Mouse (Mus musculus): ENCODE measurements around the gene Pgam1. TPM values are rescaled to one million over a fixed set of nuclear protein-coding genes. Genes with fewer than 3 reads are reported as not detected.
A peak's percentile ranks its signal among the peaks of the same experiment; 100 is the strongest.
"Not testable (repeated sequence)": the region's sequence is repeated elsewhere in the genome, so short reads cannot be mapped to it uniquely, and the experiment has no call there.

The Pgam1 gene
- polyA plus RNA-seq (2016; fragmentation: Nextera tagmentation; extraction: Ambion mirVana), result 906 and 931 TPM in 2 replicates

DNA sequence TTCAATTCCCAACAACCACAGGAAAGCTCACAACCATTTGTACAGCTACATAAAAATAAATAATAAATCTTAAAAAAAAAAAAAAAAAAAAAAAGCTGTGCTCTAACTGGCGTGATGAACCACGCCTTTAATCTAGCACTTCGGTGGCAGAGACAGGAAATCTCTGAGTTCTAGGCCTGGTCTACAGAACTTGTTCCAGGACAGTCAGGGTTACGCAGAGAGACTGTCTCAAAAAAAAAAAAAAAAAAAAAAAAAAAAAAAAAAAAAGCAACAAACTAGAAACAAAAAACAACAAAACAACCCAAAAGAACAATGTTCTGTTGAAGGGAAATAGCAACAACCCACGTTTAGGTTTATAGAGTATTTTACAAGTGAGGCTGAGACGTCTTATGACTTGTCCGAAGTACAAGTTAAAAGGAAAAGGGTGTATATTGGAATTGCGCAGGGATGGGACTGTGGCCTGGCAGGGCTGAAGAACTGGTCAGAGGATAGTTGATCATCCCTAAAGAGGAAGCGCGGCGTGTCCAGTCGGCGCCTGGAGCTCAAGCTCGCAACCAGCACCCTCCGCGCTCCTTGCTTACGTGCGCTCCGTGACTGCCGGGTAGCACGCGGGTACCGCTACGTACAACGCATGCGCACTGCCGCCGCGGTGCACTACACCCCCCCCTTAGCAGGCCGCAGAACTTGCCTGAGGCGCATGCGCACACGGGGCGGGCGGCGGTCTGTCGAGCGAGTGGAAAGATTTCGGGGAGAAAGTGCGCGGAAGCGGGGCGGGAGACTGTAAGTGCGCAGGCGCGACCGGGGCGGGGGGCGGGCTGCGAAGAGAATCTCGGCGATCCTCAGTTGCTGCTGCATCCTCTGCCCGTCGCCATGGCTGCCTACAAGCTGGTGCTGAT lies at the start of gene Pgam1:
TSS of gene Pgam1 (plus strand) at position 746 of the 896 bp plus-strand sequence.
- Histone ChIP-seq H3K4me2 (peak within 1 kb of the TSS; percentile 77), H3K36me3 (peaks cover 22% of the 10 kb centered on the region), H3K27ac (ENCODE audit: poor library complexity, severe bottlenecking) (peak within 1 kb of the TSS; percentile 97), H3K4me1 (replicated peaks) (peaks cover 38% of the 10 kb centered on the region), H3K9me3 (replicated peaks) (no peaks in the 10 kb centered on the region), H3K27me3 (replicated peaks) (no peaks in the 10 kb centered on the region), H3K4me3 (peak within 1 kb of the TSS; percentile 100), H3K9ac (peak within 1 kb of the TSS; percentile 100)
- ATAC-seq (ENCODE audit: insufficient number of reproducible peaks, low FRiP score), result peak; percentile 95
- WGBS, result 5% methylated on average over 54 of the region's 54 CpGs

DNA sequence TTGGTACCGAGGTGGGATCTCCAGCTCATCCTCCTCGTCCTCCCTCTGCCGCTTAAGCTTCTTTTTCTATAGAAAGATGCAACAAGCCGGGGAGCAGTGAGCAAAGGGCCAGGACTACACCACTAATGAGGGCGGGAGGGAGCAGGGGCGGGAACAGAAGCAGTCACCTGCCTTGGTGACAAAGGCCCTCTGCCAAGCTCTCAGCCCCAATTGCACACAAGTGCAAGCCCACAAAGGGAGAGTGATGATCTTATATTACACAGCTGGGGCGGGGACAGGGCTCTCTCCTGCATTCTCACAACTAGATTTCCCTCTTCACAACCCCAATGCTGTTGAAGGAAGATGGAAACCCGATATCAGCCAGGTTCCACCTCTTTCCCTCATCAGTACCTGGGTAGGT lies 45.0 kb upstream of the Pgam1 start:
- H3K27me3 ChIP-seq (replicated peaks), result no peaks in the 10 kb centered on the region
- no peak overlapping the region for H3K4me2 ChIP-seq
- no peaks in the 10 kb centered on the region for H3K4me1 ChIP-seq (replicated peaks)
- H3K9ac ChIP-seq, result no peak overlapping the region
- peaks cover 87% of the 10 kb centered on the region for H3K36me3 ChIP-seq
- no peak overlapping the region for H3K4me3 ChIP-seq
- 91% methylated on average over 8 of the region's 8 CpGs for WGBS
- no peaks in the 10 kb centered on the region for H3K9me3 ChIP-seq (replicated peaks)
- no peak for ATAC-seq (ENCODE audit: insufficient number of reproducible peaks, low FRiP score)
- H3K27ac ChIP-seq (ENCODE audit: poor library complexity, severe bottlenecking), result no peak overlapping the region

DNA sequence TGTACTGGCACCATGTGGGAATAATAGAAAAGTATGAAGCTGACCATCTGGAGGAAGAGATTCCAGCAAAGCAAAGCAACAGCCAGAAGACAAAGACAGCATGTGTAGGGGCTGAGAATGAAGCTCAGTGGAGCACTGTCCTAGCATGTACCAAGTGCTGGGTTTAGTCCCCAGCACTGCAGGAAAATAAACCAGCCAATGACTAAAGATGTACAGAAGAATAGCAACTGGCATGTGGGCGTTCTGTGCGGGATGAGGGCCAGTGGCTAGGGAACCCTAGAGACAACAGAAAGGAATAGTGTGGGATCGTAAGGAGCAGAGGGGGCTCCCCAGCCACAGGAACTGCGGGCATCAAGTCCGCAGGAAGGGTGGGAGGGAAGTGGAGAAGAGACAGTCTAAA lies 42.4 kb upstream of the Pgam1 start:
- H3K9ac ChIP-seq, result no peak overlapping the region
- H3K9me3 ChIP-seq (replicated peaks), result no peaks in the 10 kb centered on the region
- WGBS, result 90% methylated on average over 5 of the region's 5 CpGs
- H3K4me2 ChIP-seq, result no peak overlapping the region
- no peak overlapping the region for H3K4me3 ChIP-seq
- H3K27ac ChIP-seq (ENCODE audit: poor library complexity, severe bottlenecking), result no peak overlapping the region
- peaks cover 7% of the 10 kb centered on the region; the same call in 1 of the 2 replicates for H3K4me1 ChIP-seq (replicated peaks)
- H3K27me3 ChIP-seq (replicated peaks), result no peaks in the 10 kb centered on the region
- H3K36me3 ChIP-seq, result peaks cover 82% of the 10 kb centered on the region
- no peak for ATAC-seq (ENCODE audit: insufficient number of reproducible peaks, low FRiP score)

DNA sequence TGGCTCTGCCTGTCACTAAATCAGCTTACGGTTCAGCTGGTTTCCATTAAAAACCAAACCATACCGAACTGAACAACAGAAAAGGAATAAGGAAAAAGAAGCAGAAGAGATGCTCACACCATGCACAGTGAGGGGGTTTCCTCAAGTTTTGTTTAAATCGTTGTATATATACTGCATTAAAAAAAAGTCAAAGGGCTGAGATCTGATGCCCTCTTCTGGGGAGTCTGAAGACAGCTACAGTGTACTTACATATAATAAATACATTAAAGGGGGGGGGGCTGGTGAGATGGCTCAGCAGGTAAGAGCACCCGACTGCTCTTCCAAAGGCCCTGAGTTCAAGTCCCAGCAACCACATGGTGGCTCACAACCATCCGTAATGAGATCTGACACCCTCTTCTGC lies 41.8 kb upstream of the Pgam1 start:
- peaks cover 86% of the 10 kb centered on the region for H3K36me3 ChIP-seq
- H3K9me3 ChIP-seq (replicated peaks); H3K9ac ChIP-seq; ATAC-seq (ENCODE audit: insufficient number of reproducible peaks, low FRiP score); H3K4me3 ChIP-seq; H3K4me2 ChIP-seq; H3K27ac ChIP-seq (ENCODE audit: poor library complexity, severe bottlenecking); H3K27me3 ChIP-seq (replicated peaks); H3K4me1 ChIP-seq (replicated peaks): not testable (repeated sequence)
- WGBS, result 83% methylated on average over 5 of the region's 5 CpGs

DNA sequence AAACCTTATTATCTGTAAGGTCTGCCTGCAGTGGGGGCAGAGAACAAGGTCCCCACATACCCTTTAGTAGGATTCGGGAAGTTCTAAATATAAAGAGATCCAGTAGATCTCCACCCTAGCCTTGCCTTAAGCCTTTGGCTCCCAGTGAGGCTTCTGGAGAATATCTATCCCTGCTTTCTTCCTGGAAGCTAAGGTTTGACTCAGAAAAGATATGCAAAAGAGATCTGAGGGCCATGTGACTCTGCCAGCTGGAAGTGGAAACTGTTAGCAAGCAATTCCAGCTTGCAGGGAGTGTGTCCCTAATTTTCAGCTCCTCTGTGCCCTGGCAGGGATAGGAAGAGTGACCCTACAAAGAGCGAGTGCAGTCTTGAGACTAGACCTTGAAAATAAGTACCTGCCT lies 39.4 kb upstream of the Pgam1 start:
- H3K4me2 ChIP-seq, result no peak overlapping the region
- 0 out of 2 replicates have a peak, but pooled peaks have one; percentile 4 for ATAC-seq (ENCODE audit: insufficient number of reproducible peaks, low FRiP score)
- peaks cover 85% of the 10 kb centered on the region for H3K36me3 ChIP-seq
- no peak overlapping the region for H3K9ac ChIP-seq
- no peaks in the 10 kb centered on the region for H3K27me3 ChIP-seq (replicated peaks)
- H3K27ac ChIP-seq (ENCODE audit: poor library complexity, severe bottlenecking), result no peak overlapping the region
- H3K4me3 ChIP-seq, result no peak overlapping the region
- WGBS, result 76% methylated on average over 2 of the region's 2 CpGs
- H3K4me1 ChIP-seq (replicated peaks), result peaks cover 7% of the 10 kb centered on the region; the same call in 1 of the 2 replicates
- no peaks in the 10 kb centered on the region for H3K9me3 ChIP-seq (replicated peaks)

DNA sequence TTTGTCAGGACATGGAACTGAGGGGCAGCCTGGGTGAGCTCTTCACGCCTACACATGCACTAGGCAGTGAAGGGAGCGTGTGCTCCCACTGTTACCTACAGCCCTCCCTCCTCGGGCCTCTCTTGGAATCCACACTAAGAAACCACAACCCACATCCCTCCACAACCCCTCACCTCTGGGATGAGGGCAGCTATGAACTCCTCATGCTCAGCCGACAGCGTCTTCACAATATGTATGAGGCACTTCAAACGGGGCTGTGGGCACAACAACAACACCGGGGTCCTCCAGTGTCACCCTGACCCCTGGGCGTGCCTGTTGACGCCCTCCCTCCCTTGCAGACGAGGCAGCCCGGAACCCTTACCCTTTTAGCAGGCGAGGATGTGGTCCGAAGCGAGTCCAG lies 37.4 kb upstream of the Pgam1 start:
- Histone ChIP-seq H3K4me2 (no peak overlapping the region), H3K27me3 (replicated peaks) (no peaks in the 10 kb centered on the region), H3K4me3 (no peak overlapping the region), H3K4me1 (replicated peaks) (peaks cover 7% of the 10 kb centered on the region; the same call in 1 of the 2 replicates), H3K9me3 (replicated peaks) (no peaks in the 10 kb centered on the region), H3K27ac (ENCODE audit: poor library complexity, severe bottlenecking) (no peak overlapping the region), H3K36me3 (peaks cover 73% of the 10 kb centered on the region), H3K9ac (no peak overlapping the region)
- no peak for ATAC-seq (ENCODE audit: insufficient number of reproducible peaks, low FRiP score)
- WGBS, result 84% methylated on average over 14 of the region's 14 CpGs

DNA sequence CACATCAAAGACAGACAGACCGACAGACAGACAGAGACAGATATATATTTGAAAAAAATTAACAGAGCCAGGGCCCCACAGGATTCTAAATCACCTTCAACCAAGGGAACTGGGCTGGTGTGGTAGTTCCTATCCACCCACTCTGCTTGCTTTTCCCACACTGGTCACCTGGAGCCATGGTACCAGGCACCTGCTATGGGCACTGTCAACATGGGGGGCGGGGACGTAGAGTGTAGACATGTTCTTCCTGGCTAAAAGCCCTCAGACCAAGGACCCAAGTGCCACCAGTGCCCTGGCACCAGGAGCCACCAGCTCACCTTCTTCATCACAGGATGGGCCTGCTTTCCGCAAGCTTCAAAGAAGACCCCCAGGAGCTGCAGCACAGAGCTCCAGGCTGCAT lies 29.9 kb upstream of the Pgam1 start:
- ATAC-seq (ENCODE audit: insufficient number of reproducible peaks, low FRiP score), result no peak
- WGBS, result 95% methylated on average over 4 of the region's 4 CpGs
- Histone ChIP-seq H3K9me3 (replicated peaks) (no peaks in the 10 kb centered on the region), H3K36me3 (peaks cover 78% of the 10 kb centered on the region), H3K4me2 (no peak overlapping the region), H3K4me1 (replicated peaks) (no peaks in the 10 kb centered on the region), H3K4me3 (no peak overlapping the region), H3K27ac (ENCODE audit: poor library complexity, severe bottlenecking) (no peak overlapping the region), H3K27me3 (replicated peaks) (no peaks in the 10 kb centered on the region), H3K9ac (no peak overlapping the region)

DNA sequence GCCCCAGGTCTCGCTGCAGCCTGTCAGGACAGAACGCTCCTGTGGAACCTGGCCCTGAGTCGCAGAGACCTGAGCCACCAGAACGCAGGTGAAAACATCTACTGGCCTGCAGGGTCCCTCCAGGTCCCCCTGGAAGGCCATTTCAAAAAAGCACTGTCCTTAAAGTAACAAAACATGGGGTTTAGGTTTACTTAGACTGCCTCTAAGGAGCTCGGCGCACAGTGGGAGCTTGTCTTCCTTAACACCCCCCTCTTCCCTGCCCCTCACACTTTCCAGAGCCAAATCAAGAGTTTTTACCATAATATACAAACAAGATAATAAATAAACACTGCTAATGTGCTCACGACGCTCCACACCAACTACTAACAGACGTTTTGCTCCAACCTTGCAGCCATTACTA lies 27.8 kb upstream of the Pgam1 start:
- no peaks in the 10 kb centered on the region for H3K27me3 ChIP-seq (replicated peaks)
- no peaks in the 10 kb centered on the region for H3K9me3 ChIP-seq (replicated peaks)
- WGBS, result 89% methylated on average over 9 of the region's 9 CpGs
- no peak overlapping the region for H3K4me3 ChIP-seq
- no peak for ATAC-seq (ENCODE audit: insufficient number of reproducible peaks, low FRiP score)
- no peak overlapping the region for H3K9ac ChIP-seq
- no peaks in the 10 kb centered on the region for H3K4me1 ChIP-seq (replicated peaks)
- H3K36me3 ChIP-seq, result peaks cover 86% of the 10 kb centered on the region
- no peak overlapping the region for H3K4me2 ChIP-seq
- H3K27ac ChIP-seq (ENCODE audit: poor library complexity, severe bottlenecking), result no peak overlapping the region

DNA sequence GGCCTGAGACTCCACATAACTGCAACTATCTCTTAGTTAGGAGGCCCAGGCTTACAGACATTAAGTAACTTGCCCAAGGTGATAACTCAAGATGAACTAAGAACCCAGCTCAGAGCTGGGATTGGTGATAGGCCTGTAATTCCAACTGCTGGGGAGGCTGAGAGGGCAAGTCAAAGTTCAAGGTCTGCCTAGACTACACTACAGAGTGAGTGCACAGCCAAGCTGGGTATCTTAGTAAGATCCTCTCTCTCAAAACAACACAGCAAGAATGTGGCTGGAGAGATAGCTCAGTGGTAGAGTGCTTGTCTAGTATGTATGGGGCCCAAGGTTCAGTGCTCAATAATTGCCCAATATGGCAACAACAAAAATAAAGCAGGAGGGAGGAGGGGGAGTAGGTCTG lies 23.5 kb upstream of the Pgam1 start:
- Histone ChIP-seq H3K4me1 (replicated peaks) (no peaks in the 10 kb centered on the region), H3K27me3 (replicated peaks) (no peaks in the 10 kb centered on the region), H3K9me3 (replicated peaks) (no peaks in the 10 kb centered on the region), H3K9ac (no peak overlapping the region), H3K27ac (ENCODE audit: poor library complexity, severe bottlenecking) (no peak overlapping the region), H3K4me3 (no peak overlapping the region), H3K4me2 (no peak overlapping the region), H3K36me3 (peaks cover 79% of the 10 kb centered on the region)
- ATAC-seq (ENCODE audit: insufficient number of reproducible peaks, low FRiP score), result no peak

DNA sequence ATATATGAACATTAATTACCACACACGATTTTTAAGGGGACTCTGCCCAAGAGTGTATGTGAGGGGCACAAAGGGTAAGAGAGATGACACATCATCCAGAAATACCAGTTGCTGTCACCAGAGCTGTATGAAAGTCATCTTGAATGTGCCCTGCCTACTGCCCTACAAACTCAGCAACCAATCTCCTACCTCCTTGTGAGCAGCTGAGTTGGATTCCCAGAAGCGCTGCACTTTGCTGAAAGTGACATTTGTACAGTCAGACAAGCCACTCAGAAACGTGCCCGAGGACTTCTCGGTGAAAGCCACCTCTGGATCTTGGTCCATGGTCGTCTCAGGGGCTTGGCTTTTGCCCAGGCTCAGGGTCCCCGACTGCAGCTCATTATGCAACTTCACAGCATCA lies 16.8 kb upstream of the Pgam1 start:
- Histone ChIP-seq H3K4me2 (peak overlapping the region; percentile 89), H3K4me3 (peak overlapping the region; percentile 83), H3K4me1 (replicated peaks) (peaks cover 12% of the 10 kb centered on the region), H3K9me3 (replicated peaks) (no peaks in the 10 kb centered on the region), H3K36me3 (peaks cover 19% of the 10 kb centered on the region), H3K27ac (ENCODE audit: poor library complexity, severe bottlenecking) (no peak overlapping the region), H3K27me3 (replicated peaks) (no peaks in the 10 kb centered on the region), H3K9ac (peak overlapping the region; percentile 76)
- 40% methylated on average over 7 of the region's 7 CpGs for whole genome bisulfite sequencing
- ATAC-seq (ENCODE audit: insufficient number of reproducible peaks, low FRiP score), result no peak

DNA sequence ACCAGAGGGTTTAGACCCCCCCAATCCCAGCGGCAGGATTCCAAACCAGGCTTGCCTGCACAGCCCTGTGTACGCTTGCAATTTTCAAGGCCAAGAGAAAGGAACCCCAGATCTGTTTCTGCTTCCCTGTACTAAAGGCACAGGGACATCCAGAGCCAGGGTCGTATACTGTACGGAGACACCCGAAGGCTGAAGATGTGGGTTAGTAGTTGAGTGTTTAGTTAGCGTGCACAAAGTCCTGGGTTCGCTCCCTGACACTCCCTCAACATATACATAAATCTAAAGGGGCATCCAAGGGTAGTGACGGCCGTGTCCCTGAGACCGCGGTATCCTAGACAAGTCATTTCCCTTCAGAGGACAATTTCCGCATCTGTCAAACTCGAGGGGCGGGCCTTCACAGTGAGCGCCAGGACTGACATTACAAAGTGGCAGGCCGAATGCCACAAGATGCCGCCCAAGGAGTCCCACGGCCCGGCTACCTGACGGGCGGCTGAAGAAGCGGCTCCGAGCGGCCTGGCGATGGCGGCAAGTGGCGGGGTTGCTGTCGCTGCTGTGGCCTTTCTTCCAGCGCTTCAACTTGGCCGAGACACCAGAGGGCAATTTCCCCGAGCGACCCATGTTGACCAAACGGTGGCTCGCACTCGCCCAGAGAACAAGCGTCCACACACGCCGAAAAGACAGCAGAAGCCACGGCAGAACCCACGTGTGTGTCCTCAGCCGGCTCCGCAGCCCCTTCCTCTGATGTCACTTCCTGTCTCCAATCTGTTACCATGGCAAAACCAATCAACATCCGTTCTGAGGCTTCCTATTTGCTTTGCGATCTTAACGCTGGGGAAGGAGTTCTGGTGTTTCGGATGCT lies 16.0 kb upstream of the Pgam1 start, which contains the start of gene Rrp12:
TSS of gene Rrp12 (minus strand) at position 714 of the 859 bp plus-strand sequence.
- Histone ChIP-seq H3K4me2 (peak within 1 kb of the TSS; percentile 89), H3K27ac (ENCODE audit: poor library complexity, severe bottlenecking) (no peak within 1 kb of the TSS), H3K27me3 (replicated peaks) (no peaks in the 10 kb centered on the region), H3K4me3 (peak within 1 kb of the TSS; percentile 83), H3K9ac (peak within 1 kb of the TSS; percentile 76), H3K36me3 (peaks cover 12% of the 10 kb centered on the region), H3K9me3 (replicated peaks) (no peaks in the 10 kb centered on the region), H3K4me1 (replicated peaks) (peaks cover 12% of the 10 kb centered on the region)
- under 1% methylated on average over 46 of the region's 46 CpGs for WGBS
- ATAC-seq (ENCODE audit: insufficient number of reproducible peaks, low FRiP score), result peak; percentile 91
